Mouse (Mus musculus) heart, adult 2 months (tissue): ENCODE results near the gene Gm20683.

Source experiments
- CTCF ChIP-seq: fragments of 200-600 bp; IDR thresholded peaks from 2 replicates; pipeline ENCODE4 v1.8.1; 2022; ENCODE audit warnings: antibody characterized with exemption, mild to moderate bottlenecking, moderate library complexity
- EP300 ChIP-seq: fragments of 200-500 bp; IDR thresholded peaks from 2 replicates; pipeline ENCODE4 v1.6.1; 2011; ENCODE audit warnings: low read depth, low read length, control low read depth; ENCODE audit not compliant: insufficient read depth
- POLR2A ChIP-seq: fragments of 200-500 bp; IDR thresholded peaks from 2 replicates; pipeline ENCODE4 v1.6.1; 2011; ENCODE audit warnings: mild to moderate bottlenecking, low read depth, low read length, control low read depth; ENCODE audit not compliant: insufficient read depth

GRCm38 (mm10) chr17:25865288-25865687 lies 23.7 kb upstream of the Gm20683 start:
- TF ChIP-seq CTCF (no peak), POLR2A (no peak), EP300 (no peak)
